Mouse (Mus musculus) erythroblast, embryonic 14.5 days (primary cell): ENCODE measurements around the gene Aoc1. TPM values are rescaled to one million over a fixed set of nuclear protein-coding genes. Genes with fewer than 3 reads are reported as not detected.

ENCODE experiments used
- H3K27me3 ChIP-seq: 2 replicates; pipeline ENCODE4 v1.6.1; 2012; ENCODE audit warnings: inconsistent platforms; ENCODE audit not compliant: control insufficient read depth
- H3K36me3 ChIP-seq: 2 replicates; pipeline ENCODE4 v1.6.1; 2012; ENCODE audit warnings: mild to moderate bottlenecking, inconsistent platforms; ENCODE audit not compliant: control insufficient read depth
- H3K4me1 ChIP-seq: 2 replicates; pipeline ENCODE4 v1.6.1; 2012; ENCODE audit warnings: inconsistent platforms; ENCODE audit not compliant: control insufficient read depth
- H3K4me3 ChIP-seq: replicated peaks from 2 replicates; pipeline ENCODE3; 2012; ENCODE audit warnings: moderate library complexity, mild to moderate bottlenecking, inconsistent platforms
- H3K9me3 ChIP-seq: 2 replicates; pipeline ENCODE4 v1.6.1; 2012; ENCODE audit warnings: low read length, inconsistent platforms, mixed read lengths; ENCODE audit not compliant: control insufficient read depth
- GATA1 ChIP-seq: IDR thresholded peaks from 2 replicates; pipeline ENCODE4 v1.6.1; 2012; ENCODE audit warnings: low read length, inconsistent platforms, mixed read lengths
- TAL1 ChIP-seq: IDR thresholded peaks from 3 replicates; pipeline ENCODE4 v1.6.1; 2012; ENCODE audit warnings: low read length, inconsistent platforms, mixed read lengths
- polyA plus RNA-seq: library from polyadenylated mRNA; stranded (reverse); fragments of >175 nt; gene quantifications from 2 replicates; pipeline ENCODE4 v1.2.3, GENCODE M21; 2012

The Aoc1 gene
- polyA plus RNA-seq, 1 experiment, result not detected

DNA sequence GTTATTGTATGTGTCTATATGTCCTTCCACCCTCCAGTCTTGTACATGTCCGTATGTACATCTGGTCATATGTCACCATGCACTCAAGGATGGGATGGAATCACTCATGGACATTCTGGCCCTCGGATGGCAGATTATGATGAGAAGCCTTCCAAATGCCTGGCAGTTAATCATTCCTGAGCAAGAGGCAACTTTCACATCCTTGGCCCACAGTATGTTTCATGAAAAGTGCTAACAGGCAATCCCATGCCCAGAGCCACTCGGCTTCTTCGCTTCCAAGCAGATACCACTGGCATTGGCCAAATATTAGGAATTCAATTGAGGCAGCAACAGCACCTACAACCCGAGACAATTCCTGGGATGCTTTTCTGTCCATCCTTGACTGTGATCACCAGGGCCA, 78.0 kb downstream of the Aoc1 start:
- Histone ChIP-seq H3K9me3 (no peaks in the 10 kb centered on the region), H3K36me3 (no peaks in the 10 kb centered on the region), H3K4me3 (no peak overlapping the region), H3K4me1 (no peaks in the 10 kb centered on the region), H3K27me3 (no peaks in the 10 kb centered on the region)
- TF ChIP-seq GATA1, result no peak
- no peak for TF ChIP-seq TAL1

DNA sequence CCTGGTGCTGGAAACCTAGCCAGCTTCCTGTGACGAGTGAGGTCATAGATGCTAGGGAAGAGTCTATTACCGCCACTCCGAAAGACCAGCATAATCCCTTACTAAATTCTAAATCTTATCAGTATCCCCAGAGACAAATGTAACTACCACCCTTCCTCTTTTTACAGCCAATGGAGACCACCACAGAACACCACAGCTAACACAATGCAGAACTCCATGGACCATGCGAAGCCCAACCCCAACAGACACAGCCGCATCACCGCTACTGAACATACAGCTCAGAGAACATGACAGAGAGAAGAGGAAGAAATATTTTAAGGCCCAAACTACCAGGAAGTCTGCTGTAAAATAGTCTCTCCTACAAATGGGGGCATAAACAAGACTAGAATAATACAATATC, 78.9 kb downstream of the Aoc1 start:
- Histone ChIP-seq H3K9me3 (no peaks in the 10 kb centered on the region), H3K36me3 (no peaks in the 10 kb centered on the region), H3K4me3 (no peak overlapping the region), H3K27me3 (no peaks in the 10 kb centered on the region), H3K4me1 (no peaks in the 10 kb centered on the region)
- TF ChIP-seq GATA1 (no peak), TAL1 (no peak)

DNA sequence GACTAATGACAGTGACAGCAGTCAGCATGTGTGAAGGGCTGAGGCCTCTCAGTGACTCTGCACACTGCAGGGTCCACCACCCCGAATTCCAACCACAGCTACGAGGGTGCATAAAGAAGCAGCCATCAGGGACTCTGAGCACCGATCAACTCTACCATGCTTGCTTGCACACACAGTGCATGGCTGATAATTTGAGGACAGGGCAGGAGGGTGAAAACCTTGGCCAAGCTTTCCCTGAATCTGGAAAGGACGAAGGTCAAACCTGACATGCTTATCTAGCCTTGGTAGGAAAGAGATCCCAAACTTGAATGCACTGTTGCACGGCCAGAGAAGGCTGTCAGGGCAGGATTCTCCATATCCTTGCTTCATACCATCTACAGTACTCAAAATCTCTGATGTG, 80.5 kb downstream of the Aoc1 start:
- TF ChIP-seq GATA1, result no peak
- TF ChIP-seq TAL1, result no peak
- Histone ChIP-seq H3K4me3 (no peak overlapping the region), H3K9me3 (no peaks in the 10 kb centered on the region), H3K4me1 (no peaks in the 10 kb centered on the region), H3K36me3 (no peaks in the 10 kb centered on the region), H3K27me3 (no peaks in the 10 kb centered on the region)

DNA sequence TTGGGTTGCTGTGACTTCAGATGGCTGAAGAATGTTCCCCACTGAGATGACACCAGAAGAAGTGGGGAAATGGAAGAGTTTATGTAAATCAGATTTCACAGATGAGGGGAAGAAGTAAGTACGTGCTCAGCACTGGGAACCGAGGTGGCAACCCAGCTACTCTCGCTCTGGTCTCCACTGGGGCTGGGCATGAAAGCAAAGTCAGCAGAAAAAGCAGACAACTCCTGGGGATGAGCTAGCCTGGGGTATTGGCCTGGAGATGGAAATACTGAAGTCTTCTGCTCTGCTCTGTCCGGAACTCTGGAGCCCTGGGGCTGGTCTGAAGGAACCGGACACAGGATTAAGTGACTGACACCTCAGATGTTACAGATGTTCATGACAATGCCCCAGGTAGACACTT, 81.5 kb downstream of the Aoc1 start:
- H3K36me3 ChIP-seq, result no peaks in the 10 kb centered on the region
- no peaks in the 10 kb centered on the region for H3K27me3 ChIP-seq
- H3K4me1 ChIP-seq, result no peaks in the 10 kb centered on the region
- H3K9me3 ChIP-seq, result no peaks in the 10 kb centered on the region
- no peak overlapping the region for H3K4me3 ChIP-seq
- TF ChIP-seq GATA1 (no peak), TAL1 (no peak)

DNA sequence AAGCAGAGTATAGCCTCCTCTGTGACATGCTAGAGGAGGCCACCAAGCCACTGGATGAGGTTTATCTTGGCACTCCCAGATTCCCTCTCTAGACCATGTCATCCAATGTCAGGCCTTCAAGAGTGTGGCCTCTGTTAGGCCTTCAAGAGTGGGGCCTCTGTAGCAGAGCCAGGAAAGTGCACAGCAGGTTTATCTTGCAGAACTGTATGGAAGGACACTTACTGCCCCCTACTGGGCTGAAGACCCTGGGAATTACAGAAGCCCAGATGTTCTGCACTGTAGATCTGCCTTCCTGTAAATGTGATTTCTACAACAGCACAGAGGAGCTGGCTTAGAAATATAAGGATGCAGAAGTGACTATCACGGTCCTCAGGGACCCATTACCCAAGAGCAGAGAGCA, 82.2 kb downstream of the Aoc1 start:
- TF ChIP-seq GATA1 (no peak), TAL1 (no peak)
- no peaks in the 10 kb centered on the region for H3K4me1 ChIP-seq
- H3K9me3 ChIP-seq, result no peaks in the 10 kb centered on the region
- no peaks in the 10 kb centered on the region for H3K36me3 ChIP-seq
- H3K4me3 ChIP-seq, result no peak overlapping the region
- H3K27me3 ChIP-seq, result no peaks in the 10 kb centered on the region

DNA sequence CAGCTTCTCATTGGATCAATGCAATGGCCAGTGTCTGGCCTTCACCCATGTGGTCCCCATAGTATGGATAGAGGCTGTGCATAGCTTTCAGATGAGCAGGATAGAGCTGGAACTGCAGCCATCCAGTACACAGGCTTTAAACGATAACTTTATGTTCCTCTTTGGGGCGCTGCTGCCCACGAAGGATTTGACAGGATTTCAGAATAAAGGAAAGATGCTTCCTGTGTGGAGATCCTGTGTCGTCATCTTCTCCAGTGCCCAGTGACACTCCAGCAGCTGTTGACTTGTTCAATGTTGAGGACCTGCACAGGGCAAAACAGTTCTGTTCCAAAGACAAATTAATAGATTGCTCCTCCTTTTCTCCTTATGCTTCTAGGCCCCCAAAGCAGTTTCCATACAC, 84.1 kb downstream of the Aoc1 start:
- Histone ChIP-seq H3K36me3 (no peaks in the 10 kb centered on the region), H3K9me3 (no peaks in the 10 kb centered on the region)

DNA sequence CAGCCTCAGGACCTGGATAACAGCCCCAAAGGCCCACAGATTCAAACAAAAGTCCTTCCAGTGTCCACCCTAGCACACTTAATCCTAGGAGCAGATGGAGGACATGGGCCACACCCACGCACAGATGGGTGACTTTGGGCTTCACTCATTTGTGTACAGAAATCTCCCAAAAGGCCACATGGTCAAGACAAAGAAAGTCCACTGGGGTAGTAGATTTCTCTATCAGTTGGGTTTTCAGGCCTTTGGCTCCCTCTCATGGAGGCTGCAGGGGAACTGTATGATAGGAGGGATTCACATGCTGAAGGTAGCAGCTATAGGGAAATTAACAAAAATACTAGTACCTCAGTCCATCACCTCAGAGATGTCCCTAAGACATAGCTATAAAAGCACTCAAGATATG, 85.4 kb downstream of the Aoc1 start:
- H3K27me3 ChIP-seq, result no peaks in the 10 kb centered on the region
- H3K36me3 ChIP-seq, result no peaks in the 10 kb centered on the region
- TF ChIP-seq GATA1 (no peak), TAL1 (no peak)
- no peaks in the 10 kb centered on the region for H3K9me3 ChIP-seq
- no peaks in the 10 kb centered on the region for H3K4me1 ChIP-seq
- no peak overlapping the region for H3K4me3 ChIP-seq

More for the DNA sequence above, 84.1 kb downstream of the Aoc1 start:
- TF ChIP-seq TAL1, result no peak
- no peak for TF ChIP-seq GATA1
- Histone ChIP-seq H3K4me1 (no peaks in the 10 kb centered on the region), H3K4me3 (no peak overlapping the region), H3K27me3 (no peaks in the 10 kb centered on the region)

Other genes starting within 250 kb of the Aoc1 start
- 0.02 TPM in 1 of 2 replicates, not detected in the other for gene AI854703, start 246.1 kb upstream of the Aoc1 start, polyA plus RNA-seq
- gene Gimap8, start 225.7 kb upstream of the Aoc1 start, polyA plus RNA-seq, result not detected in 2 replicates
- 0.05 TPM in 1 of 2 replicates, not detected in the other for gene Gimap9, start 196.8 kb upstream of the Aoc1 start, polyA plus RNA-seq
- gene Gimap4, start 188.3 kb upstream of the Aoc1 start, polyA plus RNA-seq, result not detected in 2 replicates
- gene Gimap6, start 164.7 kb upstream of the Aoc1 start, polyA plus RNA-seq, result not detected in 2 replicates
- not detected in 2 replicates for gene Gm28053, start 154.3 kb upstream of the Aoc1 start, polyA plus RNA-seq
- gene Gimap7, start 154.3 kb upstream of the Aoc1 start, polyA plus RNA-seq, result not detected in 2 replicates
- gene Gimap1, start 133.8 kb upstream of the Aoc1 start, polyA plus RNA-seq, result 0.02 and 0.03 TPM in 2 replicates
- 0.04 and 0.05 TPM in 2 replicates for gene Gimap5, start 126.7 kb upstream of the Aoc1 start, polyA plus RNA-seq
- 0.02 TPM in 1 of 2 replicates, not detected in the other for gene Gimap3, start 102.0 kb upstream of the Aoc1 start, polyA plus RNA-seq
- gene Tmem176a, start 32.0 kb upstream of the Aoc1 start, polyA plus RNA-seq, result 0.32 and 0.81 TPM in 2 replicates
- gene Tmem176b, start 31.4 kb upstream of the Aoc1 start, polyA plus RNA-seq, result 0.10 and 0.18 TPM in 2 replicates
- not detected in 2 replicates for gene 1600015I10Rik, start 57.0 kb downstream of the Aoc1 start, polyA plus RNA-seq
- gene Doxl2, start 102.1 kb downstream of the Aoc1 start, polyA plus RNA-seq, result 0.04 TPM in 1 of 2 replicates, not detected in the other
- gene Svs1, start 114.0 kb downstream of the Aoc1 start, polyA plus RNA-seq, result not detected in 2 replicates
- 0.03 and 0.07 TPM in 2 replicates for gene Gpnmb, start 163.7 kb downstream of the Aoc1 start, polyA plus RNA-seq
- gene Malsu1, start 200.9 kb downstream of the Aoc1 start, polyA plus RNA-seq, result 2.9 and 4.5 TPM in 2 replicates